Mouse (Mus musculus): Measurements from ENCODE around the gene Axl. TPM values are rescaled to one million over a fixed set of nuclear protein-coding genes. Genes with fewer than 3 reads are reported as not detected.

Axl gene
- total and polyA plus RNA-seq, 3 experiments: 0.11 to 2.5 TPM; not detected in 1

GRCm38 (mm10) chr7:25826029-25826428, 37.5 kb upstream of the Axl start:
- DNase-seq (ENCODE audit: low spot score) (no peak), ATAC-seq (ENCODE audit: extremely low read depth, insufficient number of reproducible peaks, low FRiP score, poor library complexity, severe bottlenecking) (no peak)
- H3K4me3 ChIP-seq (ENCODE audit: low read depth, low read length): no peak overlapping the region
- H3K27me3 ChIP-seq (ENCODE audit: insufficient read depth, low read length): 0 out of 2 replicates have a peak, but pooled peaks cover 5% of the 10 kb centered on the region
- H3K4me1 ChIP-seq (ENCODE audit: insufficient read depth, low read depth, low read length): no peaks in the 10 kb centered on the region
- TF ChIP-seq TAL1 (conservative IDR thresholded peaks at IDR 0.05; ENCODE audit: low read depth, low read length) (no peak), GATA1 (IDR thresholded peaks at IDR 0.05; ENCODE audit: borderline replicate concordance, low read length) (no peak), CTCF (IDR thresholded peaks at IDR 0.05; ENCODE audit: low read depth, low read length) (no peak)
- H3K36me3 ChIP-seq (replicated peaks): no peaks in the 10 kb centered on the region
- no peaks in the 10 kb centered on the region for H3K9me3 ChIP-seq (replicated peaks)

GRCm38 (mm10) chr7:25825043-25825442, 36.5 kb upstream of the Axl start:
- Histone ChIP-seq H3K9me3 (replicated peaks) (no peaks in the 10 kb centered on the region), H3K4me1 (ENCODE audit: insufficient read depth, low read depth, low read length) (no peaks in the 10 kb centered on the region), H3K27me3 (ENCODE audit: insufficient read depth, low read length) (0 out of 2 replicates have a peak, but pooled peaks cover 5% of the 10 kb centered on the region), H3K4me3 (ENCODE audit: low read depth, low read length) (no peak overlapping the region), H3K36me3 (replicated peaks) (no peaks in the 10 kb centered on the region)
- ATAC-seq (ENCODE audit: extremely low read depth, insufficient number of reproducible peaks, low FRiP score, poor library complexity, severe bottlenecking) (no peak), DNase-seq (ENCODE audit: low spot score) (no peak)
- TF ChIP-seq GATA2 (IDR thresholded peaks at IDR 0.05; ENCODE audit: borderline replicate concordance, low read depth, low read length) (no peak), POLR2AphosphoS5 (IDR thresholded peaks at IDR 0.05; ENCODE audit: insufficient replicate concordance, low read depth, low read length) (no peak)

GRCm38 (mm10) chr7:25816241-25816919, 27.9 kb upstream of the Axl start, which contains the start of gene Cyp2s1:
TSS of gene Cyp2s1 (minus strand) at chr7:25816913.
- H3K4me3 ChIP-seq (ENCODE audit: low read depth, low read length): no peak within 1 kb of the TSS; the same call in 1 of the 2 replicates
- ATAC-seq (ENCODE audit: extremely low read depth, insufficient number of reproducible peaks, low FRiP score, poor library complexity, severe bottlenecking) (no peak), DNase-seq (ENCODE audit: low spot score) (no peak)
- no peak for TF ChIP-seq GATA2 (IDR thresholded peaks at IDR 0.05; ENCODE audit: borderline replicate concordance, low read depth, low read length)
- TF ChIP-seq CTCF (IDR thresholded peaks at IDR 0.05; ENCODE audit: low read depth, low read length): no peak
- TF ChIP-seq TAL1 (conservative IDR thresholded peaks at IDR 0.05; ENCODE audit: low read depth, low read length): no peak
- TF ChIP-seq GATA1 (IDR thresholded peaks at IDR 0.05; ENCODE audit: borderline replicate concordance, low read length): no peak
- TF ChIP-seq POLR2AphosphoS5 (IDR thresholded peaks at IDR 0.05; ENCODE audit: insufficient replicate concordance, low read depth, low read length): no peak
- no peaks in the 10 kb centered on the region for H3K4me1 ChIP-seq (ENCODE audit: insufficient read depth, low read depth, low read length)
- H3K36me3 ChIP-seq (replicated peaks): no peaks in the 10 kb centered on the region
- no peaks in the 10 kb centered on the region for H3K9me3 ChIP-seq (replicated peaks)
- H3K27me3 ChIP-seq (ENCODE audit: insufficient read depth, low read length): peaks cover 17% of the 10 kb centered on the region

- TF ChIP-seq GATA2 (IDR thresholded peaks at IDR 0.05; ENCODE audit: borderline replicate concordance, low read depth, low read length): no peak
- no peak for TF ChIP-seq POLR2AphosphoS5 (IDR thresholded peaks at IDR 0.05; ENCODE audit: insufficient replicate concordance, low read depth, low read length)
- no peak for TF ChIP-seq CTCF (IDR thresholded peaks at IDR 0.05; ENCODE audit: low read depth, low read length)
- TF ChIP-seq TAL1 (conservative IDR thresholded peaks at IDR 0.05; ENCODE audit: low read depth, low read length): no peak
- Histone ChIP-seq H3K27me3 (ENCODE audit: insufficient read depth, low read length) (peaks cover 17% of the 10 kb centered on the region), H3K4me3 (ENCODE audit: low read depth, low read length) (no peak overlapping the region), H3K9me3 (replicated peaks) (no peaks in the 10 kb centered on the region), H3K36me3 (replicated peaks) (no peaks in the 10 kb centered on the region), H3K4me1 (ENCODE audit: insufficient read depth, low read depth, low read length) (no peaks in the 10 kb centered on the region)
- no peak for ATAC-seq (ENCODE audit: extremely low read depth, insufficient number of reproducible peaks, low FRiP score, poor library complexity, severe bottlenecking)
- no peak for DNase-seq (ENCODE audit: low spot score)
Observed at GRCm38 (mm10) chr7:25815571-25815970, 27.1 kb upstream of the Axl start.

GRCm38 (mm10) chr7:25814711-25815110, 26.2 kb upstream of the Axl start:
- Histone ChIP-seq H3K4me3 (ENCODE audit: low read depth, low read length) (no peak overlapping the region), H3K27me3 (ENCODE audit: insufficient read depth, low read length) (peaks cover 17% of the 10 kb centered on the region), H3K9me3 (replicated peaks) (no peaks in the 10 kb centered on the region), H3K36me3 (replicated peaks) (no peaks in the 10 kb centered on the region), H3K4me1 (ENCODE audit: insufficient read depth, low read depth, low read length) (no peaks in the 10 kb centered on the region)
- no peak for DNase-seq (ENCODE audit: low spot score)
- ATAC-seq (ENCODE audit: extremely low read depth, insufficient number of reproducible peaks, low FRiP score, poor library complexity, severe bottlenecking): no peak
- TF ChIP-seq POLR2AphosphoS5 (IDR thresholded peaks at IDR 0.05; ENCODE audit: insufficient replicate concordance, low read depth, low read length) (no peak), GATA2 (IDR thresholded peaks at IDR 0.05; ENCODE audit: borderline replicate concordance, low read depth, low read length) (no peak), CTCF (IDR thresholded peaks at IDR 0.05; ENCODE audit: low read depth, low read length) (no peak), GATA1 (IDR thresholded peaks at IDR 0.05; ENCODE audit: borderline replicate concordance, low read length) (no peak), TAL1 (conservative IDR thresholded peaks at IDR 0.05; ENCODE audit: low read depth, low read length) (no peak)

GRCm38 (mm10) chr7:25812195-25812594, 23.7 kb upstream of the Axl start:
- no peak overlapping the region for H3K4me3 ChIP-seq (ENCODE audit: low read depth, low read length)
- H3K36me3 ChIP-seq (replicated peaks): no peaks in the 10 kb centered on the region
- no peak for TF ChIP-seq TAL1 (conservative IDR thresholded peaks at IDR 0.05; ENCODE audit: low read depth, low read length)
- no peak for TF ChIP-seq GATA1 (IDR thresholded peaks at IDR 0.05; ENCODE audit: borderline replicate concordance, low read length)
- TF ChIP-seq CTCF (IDR thresholded peaks at IDR 0.05; ENCODE audit: low read depth, low read length): no peak
- no peak for TF ChIP-seq GATA2 (IDR thresholded peaks at IDR 0.05; ENCODE audit: borderline replicate concordance, low read depth, low read length)
- TF ChIP-seq POLR2AphosphoS5 (IDR thresholded peaks at IDR 0.05; ENCODE audit: insufficient replicate concordance, low read depth, low read length): no peak
- H3K4me1 ChIP-seq (ENCODE audit: insufficient read depth, low read depth, low read length): no peaks in the 10 kb centered on the region
- H3K9me3 ChIP-seq (replicated peaks): no peaks in the 10 kb centered on the region
- no peak for ATAC-seq (ENCODE audit: extremely low read depth, insufficient number of reproducible peaks, low FRiP score, poor library complexity, severe bottlenecking)
- DNase-seq (ENCODE audit: low spot score): no peak
- H3K27me3 ChIP-seq (ENCODE audit: insufficient read depth, low read length): peaks cover 17% of the 10 kb centered on the region
